Mouse (Mus musculus): Measurements from ENCODE around the gene Krcc1. TPM values are rescaled to one million over a fixed set of nuclear protein-coding genes. Genes with fewer than 3 reads are reported as not detected.
A peak's percentile ranks its signal among the peaks of the same experiment; 100 is the strongest.

The Krcc1 gene
- polyA plus RNA-seq, 1 experiment from 2014 or later = 18.5 TPM

DNA sequence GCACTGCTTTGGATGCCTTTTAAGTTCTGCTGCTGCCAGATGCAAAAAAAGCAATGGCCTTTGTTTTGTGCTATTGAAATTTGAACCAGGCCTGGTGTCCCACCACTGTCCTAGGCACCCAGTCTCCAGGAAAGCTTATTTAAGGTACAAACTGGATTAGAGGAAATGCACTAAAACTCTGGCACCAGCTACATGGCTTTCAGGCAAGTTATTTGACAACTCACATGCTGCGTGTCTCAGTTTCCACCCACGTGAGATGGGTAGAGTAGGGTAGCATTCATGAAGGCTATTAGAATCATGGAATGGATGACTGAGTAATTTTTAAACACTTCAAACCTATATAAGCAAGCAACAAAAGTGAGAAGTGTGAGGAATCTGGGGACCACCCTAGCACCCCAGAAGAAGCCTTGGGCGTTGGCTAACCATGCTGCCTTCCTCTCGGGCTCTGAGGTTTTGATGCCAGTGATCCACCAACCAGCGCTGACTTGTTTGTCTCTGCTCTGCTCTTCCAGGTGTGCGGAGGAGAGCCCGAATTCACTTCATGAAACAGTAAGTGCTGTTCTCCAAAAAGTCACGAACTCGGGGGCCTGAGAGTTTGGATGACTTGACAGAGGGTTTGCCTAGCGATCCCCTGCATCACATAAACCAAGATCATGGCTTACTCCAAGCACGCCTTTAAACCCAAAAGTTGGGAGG lies 62.2 kb downstream of the Krcc1 start:
- Histone ChIP-seq H3K9ac (replicated peaks; ENCODE audit: low read depth, low read length) (no peak overlapping the region), H3K4me1 (replicated peaks; ENCODE audit: control insufficient read depth, insufficient read depth, low read length) (no peaks in the 10 kb centered on the region), H3K9me3 (ENCODE audit: control insufficient read depth, low read length) (no peaks in the 10 kb centered on the region), H3K4me3 (replicated peaks; ENCODE audit: low read length) (no peak overlapping the region), H3K36me3 (ENCODE audit: control insufficient read depth, insufficient read depth) (no peaks in the 10 kb centered on the region), H3K4me2 (ENCODE audit: low read length) (no peak overlapping the region), H3K27me3 (replicated peaks; ENCODE audit: control insufficient read depth, insufficient read depth, low read length) (no peaks in the 10 kb centered on the region), H3K27ac (ENCODE audit: low read length) (no peak overlapping the region)
- 92% methylated on average over 11 of the region's 11 CpGs for WGBS
- ATAC-seq = no peak

Small RNA genes lying within 50 kb of the gene (microRNA-seq; reads per million reads assigned to microRNA genes)
- gene Mir8112 = 28.1 reads per million, percentile 38 among the genes with 10 or more reads in this experiment

Other genes with a start within 250 kb of the Krcc1 start
- 3.2 and 3.3 TPM in 2 replicates for gene Thnsl2, start 127.2 kb upstream of the Krcc1 start, polyA plus RNA-seq (2015; fragmentation: Nextera tagmentation; extraction: Ambion mirVana)
- not detected in 2 replicates for gene Fabp1, start 71.8 kb upstream of the Krcc1 start, polyA plus RNA-seq (2015; fragmentation: Nextera tagmentation; extraction: Ambion mirVana)
- gene Smyd1, start 50.6 kb downstream of the Krcc1 start, polyA plus RNA-seq (2015; fragmentation: Nextera tagmentation; extraction: Ambion mirVana) = 0.07 and 0.25 TPM in 2 replicates
- gene Cd8b1, start 51.1 kb downstream of the Krcc1 start, polyA plus RNA-seq (2015; fragmentation: Nextera tagmentation; extraction: Ambion mirVana) = not detected in 2 replicates
- gene Cd8a, start 101.8 kb downstream of the Krcc1 start, polyA plus RNA-seq (2015; fragmentation: Nextera tagmentation; extraction: Ambion mirVana) = not detected in 2 replicates
- 8.4 and 9.4 TPM in 2 replicates for gene Rmnd5a, start 169.0 kb downstream of the Krcc1 start, polyA plus RNA-seq (2015; fragmentation: Nextera tagmentation; extraction: Ambion mirVana)
- 22.1 and 24.8 TPM in 2 replicates for gene Rnf103, start 222.2 kb downstream of the Krcc1 start, polyA plus RNA-seq (2015; fragmentation: Nextera tagmentation; extraction: Ambion mirVana)

Measured in forebrain, embryonic 16.5 days (tissue).